Comparison of ENCODE assay signal across 33 mouse cellular contexts in the genomic region with DNA sequence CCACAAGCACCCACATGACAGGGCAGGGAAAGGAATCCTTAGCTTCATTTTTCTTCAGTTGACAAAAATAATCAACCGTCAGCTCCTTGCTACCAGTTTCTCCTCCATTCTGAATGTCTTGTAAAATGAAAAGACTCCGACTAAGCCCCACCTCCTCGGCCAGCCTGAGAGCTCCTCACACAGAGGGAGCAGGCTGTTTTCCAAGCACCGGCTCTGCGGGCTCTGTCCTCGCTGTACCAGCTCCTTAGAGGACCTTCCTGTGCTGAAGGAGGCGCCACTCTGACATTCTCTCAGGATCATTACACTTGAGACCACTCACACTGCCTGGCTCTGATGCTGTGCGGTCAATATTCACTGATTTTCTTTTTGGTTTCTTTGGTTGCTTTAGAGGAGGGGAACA.
"Had no signal": no experiment of that assay in that cellular context is flagged by ENCODE, and none has a peak within 500 bp of the region (broad histone marks: within the 10 kb centered on the region; RNA-seq: fewer than 3 reads in every experiment).

No protein-coding gene starts in this region.

- H3K9ac ChIP-seq: heart, embryonic 12.5 days; heart, embryonic 13.5 days; heart, embryonic 15.5 days; hindbrain, embryonic 12.5 days; hindbrain, embryonic 13.5 days; hindbrain, embryonic 14.5 days; hindbrain, embryonic 15.5 days; intestine, embryonic 15.5 days; kidney, embryonic 15.5 days had no signal

- H3K27me3 ChIP-seq: heart, embryonic 12.5 days; heart, embryonic 13.5 days; heart, embryonic 15.5 days; hindbrain, embryonic 12.5 days; hindbrain, embryonic 13.5 days; hindbrain, embryonic 15.5 days; intestine, embryonic 15.5 days; kidney, embryonic 15.5 days had no signal

- DNase-seq: heart, postnatal 14 days; heart, postnatal 36 days; heart, postnatal 4 days; kidney, adult 11 months; kidney, adult 18-20 months; kidney, adult 2 months; kidney, adult 8-10 months; kidney, adult 9 months; kidney, postnatal 10 days; kidney, postnatal 14 days; kidney, postnatal 25 days; kidney, postnatal 36 days; kidney, postnatal 4 days; layer of hippocampus, adult 9-11 months; layer of hippocampus, postnatal 36 days had no signal

- H3K4me2 ChIP-seq: heart, embryonic 12.5 days; heart, embryonic 13.5 days; heart, embryonic 15.5 days; hindbrain, embryonic 12.5 days; hindbrain, embryonic 13.5 days; hindbrain, embryonic 14.5 days; hindbrain, embryonic 15.5 days; intestine, embryonic 15.5 days; kidney, embryonic 15.5 days had no signal

- H3K9me3 ChIP-seq: heart, embryonic 12.5 days; heart, embryonic 13.5 days; heart, embryonic 15.5 days; hindbrain, embryonic 10.5 days; hindbrain, embryonic 12.5 days; hindbrain, embryonic 13.5 days; hindbrain, embryonic 15.5 days; intestine, embryonic 15.5 days; kidney, embryonic 15.5 days had no signal

- H3K4me3 ChIP-seq: heart, embryonic 12.5 days; heart, embryonic 13.5 days; heart, embryonic 15.5 days; hindbrain, embryonic 10.5 days; hindbrain, embryonic 12.5 days; hindbrain, embryonic 13.5 days; hindbrain, embryonic 15.5 days; intestine, embryonic 15.5 days; kidney, embryonic 15.5 days; layer of hippocampus, adult 2 months; left cerebral cortex, adult 2 months had no signal

- H3K27ac ChIP-seq: heart, embryonic 13.5 days; heart, embryonic 15.5 days; hindbrain, embryonic 10.5 days; hindbrain, embryonic 12.5 days; hindbrain, embryonic 13.5 days; hindbrain, embryonic 14.5 days; hindbrain, embryonic 15.5 days; hindbrain, postnatal 0 days; intestine, embryonic 15.5 days; kidney, embryonic 15.5 days; kidney, postnatal 0 days; layer of hippocampus, adult 2 months; left cerebral cortex, adult 2 months had no signal

- H3K4me1 ChIP-seq: hindbrain, embryonic 10.5 days; hindbrain, embryonic 12.5 days; hindbrain, embryonic 13.5 days; hindbrain, embryonic 15.5 days; intestine, embryonic 15.5 days had no signal

- ATAC-seq: hindbrain, embryonic 16.5 days; hindbrain, postnatal 0 days; inflammation-experienced regulatory T-cells, adult 6 months; intestine, embryonic 15.5 days; intestine, embryonic 16.5 days; intestine, postnatal 0 days had no signal
